Mouse (Mus musculus) erythroblast, embryonic 14.5 days (primary cell): ENCODE data around the gene Ctsj. TPM values are rescaled to one million over a fixed set of nuclear protein-coding genes. Genes with fewer than 3 reads are reported as not detected.
"Not testable (repeated sequence)": the region's sequence is repeated elsewhere in the genome, so short reads cannot be mapped to it uniquely, and the experiment has no call there.

Experiments used
- H3K27me3 ChIP-seq: 2 replicates; pipeline ENCODE4 v1.6.1; 2012; ENCODE audit warnings: inconsistent platforms; ENCODE audit not compliant: control insufficient read depth
- H3K36me3 ChIP-seq: 2 replicates; pipeline ENCODE4 v1.6.1; 2012; ENCODE audit warnings: mild to moderate bottlenecking, inconsistent platforms; ENCODE audit not compliant: control insufficient read depth
- H3K4me1 ChIP-seq: 2 replicates; pipeline ENCODE4 v1.6.1; 2012; ENCODE audit warnings: inconsistent platforms; ENCODE audit not compliant: control insufficient read depth
- H3K4me3 ChIP-seq: replicated peaks from 2 replicates; pipeline ENCODE3; 2012; ENCODE audit warnings: moderate library complexity, mild to moderate bottlenecking, inconsistent platforms
- H3K9me3 ChIP-seq: 2 replicates; pipeline ENCODE4 v1.6.1; 2012; ENCODE audit warnings: low read length, inconsistent platforms, mixed read lengths; ENCODE audit not compliant: control insufficient read depth
- GATA1 ChIP-seq: IDR thresholded peaks from 2 replicates; pipeline ENCODE4 v1.6.1; 2012; ENCODE audit warnings: low read length, inconsistent platforms, mixed read lengths
- TAL1 ChIP-seq: IDR thresholded peaks from 3 replicates; pipeline ENCODE4 v1.6.1; 2012; ENCODE audit warnings: low read length, inconsistent platforms, mixed read lengths
- polyA plus RNA-seq: library from polyadenylated mRNA; stranded (reverse); fragments of >175 nt; gene quantifications from 2 replicates; pipeline ENCODE4 v1.2.3, GENCODE M21; 2012

Gene Ctsj
- not detected in 2 replicates for polyA plus RNA-seq

DNA sequence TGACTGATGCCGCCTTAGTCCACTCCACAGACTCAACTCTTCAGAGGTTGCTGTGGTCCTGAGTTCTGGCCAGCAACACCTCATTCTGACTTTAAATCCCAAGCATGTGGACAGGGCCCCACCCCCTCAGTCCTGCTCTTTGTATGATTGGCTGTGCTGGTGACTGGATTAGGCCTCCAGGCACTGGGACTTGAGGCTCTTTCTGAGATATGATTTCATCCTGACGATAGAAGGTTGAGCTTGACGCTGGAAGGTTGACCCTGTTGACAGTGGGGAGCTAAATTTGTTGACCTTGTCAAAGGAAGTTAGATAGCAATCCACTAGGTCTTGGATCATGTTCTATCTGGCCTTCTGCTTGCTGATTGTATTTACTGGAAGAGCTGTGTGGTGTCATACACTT lies at the start of gene Ctsj:
TSS of gene Ctsj (minus strand) at position 101 of the 400 bp plus-strand sequence.
- H3K4me1 ChIP-seq: no peaks in the 10 kb centered on the region
- TF ChIP-seq TAL1 (no peak), GATA1 (no peak)
- no peaks in the 10 kb centered on the region for H3K36me3 ChIP-seq

GRCm38 (mm10) chr13:61040531-61040930 lies 34.8 kb upstream of the Ctsj start, which contains the start of gene Ctsq:
Ctsq (minus strand) TSS chr13:61040631.
- H3K4me1 ChIP-seq: no peaks in the 10 kb centered on the region
- H3K4me3 ChIP-seq: no peak within 1 kb of the TSS
- H3K27me3 ChIP-seq: no peaks in the 10 kb centered on the region
- TF ChIP-seq TAL1: no peak
- TF ChIP-seq GATA1: no peak
- H3K9me3 ChIP-seq: no peaks in the 10 kb centered on the region
- no peaks in the 10 kb centered on the region for H3K36me3 ChIP-seq

More for the DNA sequence above, at the start of gene Ctsj:
- H3K27me3 ChIP-seq: no peaks in the 10 kb centered on the region
- no peak within 1 kb of the TSS for H3K4me3 ChIP-seq
- peaks cover 2% of the 10 kb centered on the region; the same call in 1 of the 2 replicates for H3K9me3 ChIP-seq

- H3K36me3 ChIP-seq: no peaks in the 10 kb centered on the region
Measured at GRCm38 (mm10) chr13:61022785-61023184, 17.0 kb upstream of the Ctsj start.

DNA sequence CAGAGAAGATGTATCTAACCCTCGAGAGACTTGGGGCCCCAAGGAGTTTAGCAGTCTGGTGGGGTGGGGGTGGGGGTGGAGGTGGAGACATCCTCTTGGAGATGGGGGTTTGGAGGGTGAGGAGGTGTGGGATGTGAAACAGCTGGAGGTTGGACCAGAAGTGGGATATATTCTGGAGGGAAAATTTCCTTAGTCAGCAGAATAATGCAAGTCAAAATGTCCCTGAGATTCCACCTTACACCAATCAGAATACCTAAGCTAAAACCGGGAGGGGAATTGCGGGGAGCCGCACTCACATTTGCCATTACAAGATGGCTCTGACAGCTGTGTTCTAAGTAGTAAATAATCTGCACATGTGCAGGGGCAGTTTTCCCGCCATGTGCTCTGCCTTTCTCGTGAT lies 16.1 kb upstream of the Ctsj start:
- Histone ChIP-seq H3K4me3 (no peak overlapping the region), H3K36me3 (no peaks in the 10 kb centered on the region)

More at GRCm38 (mm10) chr13:61022785-61023184, 17.0 kb upstream of the Ctsj start:
- Histone ChIP-seq H3K4me3 (no peak overlapping the region), H3K4me1 (no peaks in the 10 kb centered on the region), H3K9me3 (no peaks in the 10 kb centered on the region; the same call in 1 of the 2 replicates), H3K27me3 (no peaks in the 10 kb centered on the region)
- TF ChIP-seq GATA1 (no peak), TAL1 (no peak)

DNA sequence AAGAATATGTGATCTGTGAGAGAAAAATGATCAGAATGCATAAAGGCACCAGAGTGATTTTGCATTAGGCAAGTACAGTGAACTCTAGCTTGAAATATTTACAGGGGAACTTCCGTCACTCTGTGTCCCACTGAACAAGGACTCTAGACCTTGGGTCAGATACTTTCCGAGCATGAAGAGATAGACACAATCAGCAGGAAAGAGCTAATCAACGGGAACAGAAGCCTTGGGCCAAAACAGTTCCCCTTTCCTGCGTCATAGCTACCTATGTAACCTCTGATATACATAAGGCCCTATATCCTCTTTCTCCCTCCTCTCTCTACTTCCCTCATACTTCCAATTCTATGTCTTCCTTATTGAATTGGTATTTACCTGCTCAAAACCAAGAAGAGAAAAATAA lies 4.4 kb upstream of the Ctsj start:
- H3K4me3 ChIP-seq: no peak overlapping the region
- TF ChIP-seq TAL1: no peak
- TF ChIP-seq GATA1: no peak
- no peaks in the 10 kb centered on the region for H3K36me3 ChIP-seq
- H3K4me1 ChIP-seq: no peaks in the 10 kb centered on the region
- peaks cover 2% of the 10 kb centered on the region; the same call in 1 of the 2 replicates for H3K9me3 ChIP-seq
- no peaks in the 10 kb centered on the region for H3K27me3 ChIP-seq

More for the DNA sequence above, 16.1 kb upstream of the Ctsj start:
- Histone ChIP-seq H3K4me1 (no peaks in the 10 kb centered on the region), H3K27me3 (no peaks in the 10 kb centered on the region), H3K9me3 (no peaks in the 10 kb centered on the region; the same call in 1 of the 2 replicates)
- TF ChIP-seq TAL1 (no peak), GATA1 (no peak)

- peaks cover 2% of the 10 kb centered on the region; the same call in 1 of the 2 replicates for H3K9me3 ChIP-seq
- H3K27me3 ChIP-seq: no peaks in the 10 kb centered on the region
- H3K4me1 ChIP-seq: no peaks in the 10 kb centered on the region
- TF ChIP-seq TAL1 (no peak), GATA1 (no peak)
- H3K36me3 ChIP-seq: no peaks in the 10 kb centered on the region
- H3K4me3 ChIP-seq: no peak overlapping the region
Measured at GRCm38 (mm10) chr13:60997600-60997999, 8.2 kb downstream of the Ctsj start.

GRCm38 (mm10) chr13:60986915-60987314 lies 18.8 kb downstream of the Ctsj start:
- H3K27me3 ChIP-seq, H3K4me1 ChIP-seq, H3K4me3 ChIP-seq, H3K9me3 ChIP-seq, H3K36me3 ChIP-seq: not testable (repeated sequence)

DNA sequence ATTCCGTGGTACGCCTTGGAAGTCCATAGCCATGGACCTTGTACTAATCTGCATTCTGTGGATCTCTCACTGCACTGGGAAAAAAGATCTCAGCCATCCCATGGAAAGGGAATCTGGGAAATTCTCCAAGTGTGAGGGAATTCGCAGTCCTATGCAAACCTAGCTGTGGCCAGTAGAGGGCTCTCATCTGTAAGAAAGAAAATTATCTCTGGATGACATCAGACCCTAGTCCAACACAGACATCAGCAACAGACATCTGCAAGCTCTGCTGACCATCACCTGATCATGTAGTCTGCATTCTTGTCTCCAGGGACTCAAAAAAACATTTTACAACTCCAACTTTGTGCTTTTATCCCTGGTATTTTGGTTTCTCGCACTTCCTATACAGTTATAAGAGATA lies 33.4 kb downstream of the Ctsj start:
- not testable (repeated sequence) for H3K4me1 ChIP-seq, H3K4me3 ChIP-seq, H3K9me3 ChIP-seq, H3K27me3 ChIP-seq, H3K36me3 ChIP-seq

DNA sequence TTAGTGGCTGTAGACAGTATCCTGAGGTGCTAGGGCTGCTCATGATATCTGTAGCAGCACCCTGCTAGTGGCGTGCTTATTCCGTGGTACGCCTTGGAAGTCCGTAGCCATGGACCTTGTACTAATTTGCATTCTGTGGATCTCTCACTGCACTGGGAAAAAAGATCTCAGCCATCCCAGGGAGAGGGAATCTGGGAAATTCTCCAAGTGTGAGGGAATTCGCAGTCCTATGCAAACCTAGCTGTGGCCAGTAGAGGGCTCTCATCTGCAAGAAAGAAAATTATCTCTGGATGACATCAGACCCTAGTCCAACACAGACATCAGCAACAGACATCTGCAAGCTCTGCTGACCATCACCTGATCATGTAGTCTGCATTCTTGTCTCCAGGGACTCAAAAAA lies 41.8 kb downstream of the Ctsj start:
- not testable (repeated sequence) for H3K36me3 ChIP-seq, H3K27me3 ChIP-seq

DNA sequence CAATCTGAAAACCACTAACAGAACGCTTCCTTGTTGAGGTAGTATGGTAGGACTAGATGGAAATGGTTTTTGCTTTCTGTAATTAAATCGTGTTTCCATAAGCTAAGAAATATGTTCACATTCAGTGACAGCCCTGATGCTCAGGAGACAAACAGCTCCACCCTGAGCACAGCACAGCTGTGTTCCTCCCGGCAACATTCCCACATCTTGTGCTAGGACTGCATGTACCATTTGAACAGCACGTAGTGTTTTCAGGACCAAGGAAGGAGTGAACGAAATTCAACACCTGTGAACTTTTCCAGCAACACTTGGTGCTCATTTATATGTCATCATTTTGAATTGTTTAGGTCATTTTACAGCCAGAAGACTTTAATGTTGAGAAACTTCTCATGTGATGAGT lies 44.1 kb downstream of the Ctsj start:
- Histone ChIP-seq H3K36me3 (no peaks in the 10 kb centered on the region), H3K9me3 (peaks cover 3% of the 10 kb centered on the region; the same call in 1 of the 2 replicates), H3K4me1 (no peaks in the 10 kb centered on the region), H3K27me3 (no peaks in the 10 kb centered on the region), H3K4me3 (no peak overlapping the region)
- TF ChIP-seq GATA1 (no peak), TAL1 (no peak)

More for the DNA sequence above, 41.8 kb downstream of the Ctsj start:
- H3K4me3 ChIP-seq, H3K4me1 ChIP-seq, H3K9me3 ChIP-seq: not testable (repeated sequence)

Other genes starting within 250 kb of the Ctsj start
- gene BC051665, start 219.6 kb downstream of the Ctsj start, polyA plus RNA-seq: not detected in 2 replicates
- gene Ctsll3, start 203.1 kb downstream of the Ctsj start, polyA plus RNA-seq: not detected in 2 replicates
- gene 4930486L24Rik, start 141.5 kb downstream of the Ctsj start, polyA plus RNA-seq: not detected in 2 replicates
- gene Gm49392, start 109.1 kb downstream of the Ctsj start, polyA plus RNA-seq: not detected in 2 replicates
- gene Ctla2b, start 108.5 kb downstream of the Ctsj start, polyA plus RNA-seq: not detected in 2 replicates
- not detected in 2 replicates for gene Tpbpb, start 101.1 kb downstream of the Ctsj start, polyA plus RNA-seq
- gene Gm49393, start 70.4 kb downstream of the Ctsj start, polyA plus RNA-seq: not detected in 2 replicates
- gene Gm49391, start 69.4 kb downstream of the Ctsj start, polyA plus RNA-seq: 0.06 TPM in 1 of 2 replicates, not detected in the other
- 0.10 TPM in 1 of 2 replicates, not detected in the other for gene Ctla2a, start 69.3 kb downstream of the Ctsj start, polyA plus RNA-seq
- gene Tpbpa, start 64.0 kb downstream of the Ctsj start, polyA plus RNA-seq: not detected in 2 replicates
- not detected in 2 replicates for gene Ctsq, start 34.7 kb upstream of the Ctsj start, polyA plus RNA-seq
- gene Ctsr, start 158.3 kb upstream of the Ctsj start, polyA plus RNA-seq: not detected in 2 replicates
- not detected in 2 replicates for gene Cts6, start 197.5 kb upstream of the Ctsj start, polyA plus RNA-seq
- not detected in 2 replicates for gene Cts8, start 249.4 kb upstream of the Ctsj start, polyA plus RNA-seq